Mouse (Mus musculus): Measurements from ENCODE around the gene Tmem108. TPM values are rescaled to one million over a fixed set of nuclear protein-coding genes. Genes with fewer than 3 reads are reported as not detected.

Gene Tmem108
- total RNA-seq, 2 experiments from 2014 or later: 0.38 to 1.3 TPM

GRCm38 (mm10) chr9:103725497-103725896 lies 36.1 kb downstream of the Tmem108 start:
- no peak for ATAC-seq (replicated peaks; ENCODE audit: low FRiP score, low TSS enrichment, poor library complexity, severe bottlenecking)

GRCm38 (mm10) chr9:103721486-103721885 lies 40.2 kb downstream of the Tmem108 start:
- no peak for ATAC-seq (replicated peaks; ENCODE audit: low FRiP score, low TSS enrichment, poor library complexity, severe bottlenecking)

- ATAC-seq (replicated peaks; ENCODE audit: low FRiP score, low TSS enrichment, poor library complexity, severe bottlenecking): no peak
Observed at GRCm38 (mm10) chr9:103721081-103721480, 40.6 kb downstream of the Tmem108 start.

- no peak for ATAC-seq (replicated peaks; ENCODE audit: low FRiP score, low TSS enrichment, poor library complexity, severe bottlenecking)
Observed at GRCm38 (mm10) chr9:103720021-103720420, 41.6 kb downstream of the Tmem108 start.

GRCm38 (mm10) chr9:103716002-103716401 lies 45.6 kb downstream of the Tmem108 start:
- ATAC-seq (replicated peaks; ENCODE audit: low FRiP score, low TSS enrichment, poor library complexity, severe bottlenecking): no peak

- no peak for ATAC-seq (replicated peaks; ENCODE audit: low FRiP score, low TSS enrichment, poor library complexity, severe bottlenecking)
Observed at GRCm38 (mm10) chr9:103715352-103715751, 46.3 kb downstream of the Tmem108 start.

GRCm38 (mm10) chr9:103713230-103713629 lies 48.4 kb downstream of the Tmem108 start:
- no peak for ATAC-seq (replicated peaks; ENCODE audit: low FRiP score, low TSS enrichment, poor library complexity, severe bottlenecking)

- ATAC-seq (replicated peaks; ENCODE audit: low FRiP score, low TSS enrichment, poor library complexity, severe bottlenecking): no peak
Observed at GRCm38 (mm10) chr9:103712711-103713110, 48.9 kb downstream of the Tmem108 start.

GRCm38 (mm10) chr9:103709694-103710093 lies 51.9 kb downstream of the Tmem108 start:
- ATAC-seq (replicated peaks; ENCODE audit: low FRiP score, low TSS enrichment, poor library complexity, severe bottlenecking): no peak

- no peak for ATAC-seq (replicated peaks; ENCODE audit: low FRiP score, low TSS enrichment, poor library complexity, severe bottlenecking)
Observed at GRCm38 (mm10) chr9:103708514-103709173, 53.0 kb downstream of the Tmem108 start.

GRCm38 (mm10) chr9:103707857-103708256 lies 53.8 kb downstream of the Tmem108 start:
- no peak for ATAC-seq (replicated peaks; ENCODE audit: low FRiP score, low TSS enrichment, poor library complexity, severe bottlenecking)

GRCm38 (mm10) chr9:103707000-103707790 lies 54.4 kb downstream of the Tmem108 start:
- no peak for ATAC-seq (replicated peaks; ENCODE audit: low FRiP score, low TSS enrichment, poor library complexity, severe bottlenecking)

- ATAC-seq (replicated peaks; ENCODE audit: low FRiP score, low TSS enrichment, poor library complexity, severe bottlenecking): no peak
Observed at GRCm38 (mm10) chr9:103705717-103706116, 55.9 kb downstream of the Tmem108 start.

GRCm38 (mm10) chr9:103703014-103703413 lies 58.6 kb downstream of the Tmem108 start:
- ATAC-seq (replicated peaks; ENCODE audit: low FRiP score, low TSS enrichment, poor library complexity, severe bottlenecking): no peak

- no peak for ATAC-seq (replicated peaks; ENCODE audit: low FRiP score, low TSS enrichment, poor library complexity, severe bottlenecking)
Observed at GRCm38 (mm10) chr9:103702452-103702851, 59.2 kb downstream of the Tmem108 start.

GRCm38 (mm10) chr9:103701448-103701847 lies 60.2 kb downstream of the Tmem108 start:
- ATAC-seq (replicated peaks; ENCODE audit: low FRiP score, low TSS enrichment, poor library complexity, severe bottlenecking): no peak

- ATAC-seq (replicated peaks; ENCODE audit: low FRiP score, low TSS enrichment, poor library complexity, severe bottlenecking): no peak
Observed at GRCm38 (mm10) chr9:103700240-103700639, 61.4 kb downstream of the Tmem108 start.

- ATAC-seq (replicated peaks; ENCODE audit: low FRiP score, low TSS enrichment, poor library complexity, severe bottlenecking): no peak
Observed at GRCm38 (mm10) chr9:103696967-103697366, 64.7 kb downstream of the Tmem108 start.

- no peak for ATAC-seq (replicated peaks; ENCODE audit: low FRiP score, low TSS enrichment, poor library complexity, severe bottlenecking)
Observed at GRCm38 (mm10) chr9:103693826-103694225, 67.8 kb downstream of the Tmem108 start.

GRCm38 (mm10) chr9:103692699-103693098 lies 68.9 kb downstream of the Tmem108 start:
- no peak for ATAC-seq (replicated peaks; ENCODE audit: low FRiP score, low TSS enrichment, poor library complexity, severe bottlenecking)

GRCm38 (mm10) chr9:103691847-103692246 lies 69.8 kb downstream of the Tmem108 start:
- no peak for ATAC-seq (replicated peaks; ENCODE audit: low FRiP score, low TSS enrichment, poor library complexity, severe bottlenecking)

All from megakaryocyte-erythroid progenitor cell, adult 5-6 weeks (primary cell).